Mouse (Mus musculus) heart, adult 2 months (tissue): Measurements from ENCODE around the gene Soat2.
A peak's percentile ranks its signal among the peaks of the same experiment; 100 is the strongest.

Experiments used
- CTCF ChIP-seq: fragments of 200-600 bp; IDR thresholded peaks from 2 replicates; pipeline ENCODE4 v1.8.1; 2022; ENCODE audit warnings: antibody characterized with exemption, mild to moderate bottlenecking, moderate library complexity
- EP300 ChIP-seq: fragments of 200-500 bp; IDR thresholded peaks from 2 replicates; pipeline ENCODE4 v1.6.1; 2011; ENCODE audit warnings: low read depth, low read length, control low read depth; ENCODE audit not compliant: insufficient read depth
- POLR2A ChIP-seq: fragments of 200-500 bp; IDR thresholded peaks from 2 replicates; pipeline ENCODE4 v1.6.1; 2011; ENCODE audit warnings: mild to moderate bottlenecking, low read depth, low read length, control low read depth; ENCODE audit not compliant: insufficient read depth

- TF ChIP-seq EP300 (no peak), CTCF (no peak), POLR2A (0 out of 2 replicates have a peak, but pooled peaks have one; percentile 28)
Observed at GRCm38 (mm10) chr15:102150301-102151135, at the start of gene Soat2.
